Mouse (Mus musculus) ES-Bruce4 (cell line): ENCODE results near the gene Zfp462.

Source experiments
- CTCF ChIP-seq: IDR thresholded peaks from one replicate; pipeline ENCODE4 v1.8.1; 2011; ENCODE audit warnings: low read depth, low read length
- EP300 ChIP-seq: IDR thresholded peaks from 2 replicates; pipeline ENCODE4 v1.6.1; 2011; ENCODE audit warnings: low read depth, low read length; ENCODE audit not compliant: insufficient read depth

DNA sequence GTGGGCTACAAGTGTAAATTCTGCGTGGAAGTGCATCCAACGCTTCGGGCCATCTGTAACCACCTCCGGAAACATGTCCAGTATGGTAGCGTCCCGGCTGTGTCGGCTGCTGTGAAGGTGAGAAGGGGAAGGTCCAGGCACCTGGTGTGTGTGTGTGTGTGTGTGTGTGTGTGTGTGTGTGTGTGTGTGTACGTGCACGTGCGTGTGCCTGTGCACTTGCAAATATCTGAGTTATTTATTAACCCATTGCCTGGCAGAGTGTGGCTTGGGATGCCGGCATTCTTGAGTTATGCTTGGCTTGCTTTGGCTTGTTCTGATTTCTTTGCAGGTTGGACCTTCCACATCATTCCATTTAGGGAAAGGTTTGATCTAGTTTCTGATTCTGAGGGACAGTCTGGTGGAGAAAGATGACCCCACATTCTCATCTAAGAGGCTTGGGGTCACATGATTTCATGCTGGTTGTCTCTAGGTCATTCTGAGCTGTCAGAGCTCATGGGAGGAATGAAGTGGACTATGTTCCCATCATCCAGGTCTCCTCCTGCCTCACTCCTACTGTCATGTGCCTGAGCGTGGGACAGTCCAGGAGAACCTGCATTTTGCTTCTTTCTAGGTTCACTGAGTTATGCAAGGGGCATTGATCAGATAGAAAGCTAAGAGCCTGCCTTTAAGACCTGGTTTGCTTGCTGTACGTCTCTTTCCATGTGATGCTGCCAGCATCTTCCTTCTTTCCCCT, 70.0 kb downstream of the Zfp462 start:
- TF ChIP-seq EP300 = no peak
- no peak for TF ChIP-seq CTCF
